Mouse (Mus musculus) cerebellum, adult 2 months (tissue): ENCODE data around the gene Elmo3.

ENCODE experiments used
- CTCF ChIP-seq: fragments of 200-500 bp; IDR thresholded peaks from 2 replicates; pipeline ENCODE4 v1.5.1; 2011; ENCODE audit warnings: low read depth, mild to moderate bottlenecking, control low read depth, low read length, moderate library complexity, borderline replicate concordance; ENCODE audit not compliant: insufficient read depth
- POLR2A ChIP-seq: fragments of 200-500 bp; IDR thresholded peaks from 2 replicates; pipeline ENCODE4 v1.6.1; 2011; ENCODE audit warnings: low read length, control low read depth, borderline replicate concordance; ENCODE audit not compliant: insufficient read depth

DNA sequence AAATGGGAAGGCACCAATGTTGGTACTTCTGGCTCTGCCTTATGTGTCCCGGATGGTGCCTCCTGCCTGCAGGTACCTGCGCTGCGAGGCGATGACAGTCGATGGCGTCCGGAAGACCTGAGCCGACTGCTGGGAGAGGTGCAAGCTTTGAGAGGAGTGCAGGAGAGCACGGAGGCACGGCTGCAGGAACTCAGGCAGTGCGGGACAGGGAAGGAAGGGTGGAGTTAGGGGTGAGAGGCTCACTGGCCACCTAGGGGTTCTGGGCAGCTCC, 34.5 kb upstream of the Elmo3 start:
- TF ChIP-seq POLR2A (no peak), CTCF (no peak)
